In genomic region chr7:12421741-12422140, GRCm38 (mm10) we compare ENCODE assay signal across 7 mouse cellular contexts. TPM values are rescaled to one million over a fixed set of nuclear protein-coding genes. Genes with fewer than 3 reads are reported as not detected.
DNase-seq lines count a peak whose midpoint lies in the region; ATAC-seq lines count a peak whose summit lies in the region.

No protein-coding gene starts in this region.

- peak overlapping the region; percentile 70 for H3K4me3 ChIP-seq in embryonic facial prominence, embryonic 13.5 days
- H3K4me3 ChIP-seq in hindbrain, embryonic 16.5 days (ENCODE audit: low read length), result peak overlapping the region; percentile 72
- H3K4me3 ChIP-seq in midbrain, embryonic 15.5 days, result peak overlapping the region; percentile 60

- H3K36me3 ChIP-seq in embryonic facial prominence, embryonic 13.5 days, result peaks cover 36% of the 10 kb centered on the region
- H3K36me3 ChIP-seq in hindbrain, embryonic 16.5 days (ENCODE audit: control insufficient read depth, insufficient read depth, low read length), result peaks cover 21% of the 10 kb centered on the region
- H3K36me3 ChIP-seq in midbrain, embryonic 15.5 days (replicated peaks), result peaks cover 20% of the 10 kb centered on the region

- 0 out of 2 replicates have a peak overlapping the region, but pooled peaks have one; percentile 68 for H3K27ac ChIP-seq in embryonic facial prominence, embryonic 13.5 days
- peak overlapping the region; percentile 73; the same call in 1 of the 2 replicates for H3K27ac ChIP-seq in hindbrain, embryonic 16.5 days (ENCODE audit: low read depth, low read length)
- H3K27ac ChIP-seq in midbrain, embryonic 15.5 days, result peak overlapping the region; percentile 63

- H3K27me3 ChIP-seq in embryonic facial prominence, embryonic 13.5 days, result no peaks in the 10 kb centered on the region
- no peaks in the 10 kb centered on the region for H3K27me3 ChIP-seq in hindbrain, embryonic 16.5 days (replicated peaks; ENCODE audit: control insufficient read depth, insufficient read depth, low read length)
- H3K27me3 ChIP-seq in midbrain, embryonic 15.5 days (replicated peaks), result no peaks in the 10 kb centered on the region

- intact Hi-C loops in left cerebral cortex, postnatal 36 days (cut with DNase I), result no loop called here
- intact Hi-C loops in left cerebral cortex, postnatal 14 days (cut with DNase I), result loop anchor here (5.0 kb wide), 1 partner anchor 56 kb away; the partner anchor contains the start of gene Zfp606

- no peak for ATAC-seq in embryonic facial prominence, embryonic 13.5 days (ENCODE audit: insufficient number of reproducible peaks, insufficient read depth, low FRiP score, low TSS enrichment, low read depth)
- ATAC-seq in hindbrain, embryonic 16.5 days, result peak; percentile 15; the same call in 1 of the 2 replicates
- ATAC-seq in midbrain, embryonic 15.5 days (replicated peaks), result peak; percentile 46; the same call in 1 of the 2 replicates

- WGBS in embryonic facial prominence, embryonic 13.5 days, result 46% methylated on average over 5 of the region's 5 CpGs
- 52% methylated on average over 5 of the region's 5 CpGs for WGBS in hindbrain, embryonic 16.5 days
- 60% methylated on average over 5 of the region's 5 CpGs for WGBS in midbrain, embryonic 15.5 days

- H3K4me2 ChIP-seq in embryonic facial prominence, embryonic 13.5 days, result peak overlapping the region; percentile 68
- peak overlapping the region; percentile 59 for H3K4me2 ChIP-seq in hindbrain, embryonic 16.5 days (ENCODE audit: low read length)
- H3K4me2 ChIP-seq in midbrain, embryonic 15.5 days, result peak overlapping the region; percentile 58

- H3K4me1 ChIP-seq in embryonic facial prominence, embryonic 13.5 days, result peaks cover 10% of the 10 kb centered on the region
- H3K4me1 ChIP-seq in hindbrain, embryonic 16.5 days (ENCODE audit: control insufficient read depth, insufficient read depth, low read depth, low read length), result peaks cover 9% of the 10 kb centered on the region
- H3K4me1 ChIP-seq in midbrain, embryonic 15.5 days, result peaks cover 13% of the 10 kb centered on the region

- peak; percentile 3 to 5 for DNase-seq in left cerebral cortex, postnatal 36 days (ENCODE audit: low spot score in 2 of 2)
- DNase-seq in left cerebral cortex, postnatal 14 days (ENCODE audit: low spot score in 2 of 2), result no peak
- no peak for DNase-seq in ovary, adult 18-20 months (ENCODE audit: low spot score)
- DNase-seq in right cerebral cortex, adult 18-20 months, result no peak

- no peaks in the 10 kb centered on the region for H3K9me3 ChIP-seq in embryonic facial prominence, embryonic 13.5 days
- no peaks in the 10 kb centered on the region; the same call in 1 of the 2 replicates for H3K9me3 ChIP-seq in hindbrain, embryonic 16.5 days (ENCODE audit: control insufficient read depth, low read length)
- H3K9me3 ChIP-seq in midbrain, embryonic 15.5 days, result no peaks in the 10 kb centered on the region

- peak overlapping the region; percentile 82 for H3K9ac ChIP-seq in embryonic facial prominence, embryonic 13.5 days
- H3K9ac ChIP-seq in hindbrain, embryonic 16.5 days (ENCODE audit: low read depth, low read length), result peak overlapping the region; percentile 84
- peak overlapping the region; percentile 73 for H3K9ac ChIP-seq in midbrain, embryonic 15.5 days

RNA-seq across cellular contexts. Expression of gene Zfp551, which starts 0.8 kb away (rescaled TPM):
- total RNA-seq in left cerebral cortex, postnatal 36 days (2021), result 1 to 10 TPM; 7.6 to 7.7 TPM
- total RNA-seq in left cerebral cortex, postnatal 14 days (2021), result 1 to 10 TPM; 6.6 to 7.7 TPM
- 5.5 and 5.8 TPM in 2 replicates for polyA plus RNA-seq in embryonic facial prominence, embryonic 13.5 days (2015; fragmentation: Nextera tagmentation; extraction: Ambion mirVana)
- 10.0 and 10.8 TPM in 2 replicates for polyA plus RNA-seq in hindbrain, embryonic 16.5 days (2015; fragmentation: Nextera tagmentation; extraction: Ambion mirVana)
- 11.8 and 12.3 TPM in 2 replicates for polyA plus RNA-seq in midbrain, embryonic 15.5 days (2015; fragmentation: Nextera tagmentation; extraction: Ambion mirVana)

RNA-seq across cellular contexts. Expression of gene Vmn1r84, which starts 52.7 kb away (rescaled TPM):
- total RNA-seq in left cerebral cortex, postnatal 36 days (2021), result not detected
- not detected for total RNA-seq in left cerebral cortex, postnatal 14 days (2021)
- polyA plus RNA-seq in embryonic facial prominence, embryonic 13.5 days (2015; fragmentation: Nextera tagmentation; extraction: Ambion mirVana), result not detected in 2 replicates
- not detected in 2 replicates for polyA plus RNA-seq in hindbrain, embryonic 16.5 days (2015; fragmentation: Nextera tagmentation; extraction: Ambion mirVana)
- polyA plus RNA-seq in midbrain, embryonic 15.5 days (2015; fragmentation: Nextera tagmentation; extraction: Ambion mirVana), result not detected in 2 replicates

RNA-seq across cellular contexts. Expression of gene Zfp606, which starts 56.4 kb away (rescaled TPM):
- 10 to 100 TPM; 11.1 to 16.0 TPM for total RNA-seq in left cerebral cortex, postnatal 36 days (2021)
- 10 to 100 TPM; 12.4 to 13.0 TPM for total RNA-seq in left cerebral cortex, postnatal 14 days (2021)
- polyA plus RNA-seq in embryonic facial prominence, embryonic 13.5 days (2015; fragmentation: Nextera tagmentation; extraction: Ambion mirVana), result 27.3 and 29.1 TPM in 2 replicates
- 31.1 and 36.4 TPM in 2 replicates for polyA plus RNA-seq in hindbrain, embryonic 16.5 days (2015; fragmentation: Nextera tagmentation; extraction: Ambion mirVana)
- polyA plus RNA-seq in midbrain, embryonic 15.5 days (2015; fragmentation: Nextera tagmentation; extraction: Ambion mirVana), result 45.6 and 48.4 TPM in 2 replicates

Comparison
In these comparisons a context has a peak if more than half of its experiments do, and no peak if none do; other contexts are left out.
1. DNase-seq: peak in left cerebral cortex, postnatal 36 days (2 of 2); none in left cerebral cortex, postnatal 14 days (0 of 2), ovary, adult 18-20 months (single experiment) and right cerebral cortex, adult 18-20 months (single experiment).
2. Peak in every context shown above with its lines, with median percentiles within 50 percentile points of each other: H3K27ac ChIP-seq, H3K4me2 ChIP-seq, H3K4me3 ChIP-seq and H3K9ac ChIP-seq.